Mouse (Mus musculus) forebrain, embryonic 12.5 days (tissue): ENCODE measurements around the gene Oxct1. TPM values are rescaled to one million over a fixed set of nuclear protein-coding genes. Genes with fewer than 3 reads are reported as not detected.
A peak's percentile ranks its signal among the peaks of the same experiment; 100 is the strongest.

ENCODE experiments used
- ATAC-seq: fragments of 200-750 bp; cut with Nextera tagmentation; 2 replicates; pipeline ENCODE4 v1.8.0; 2017; ENCODE audit warnings: moderate TSS enrichment; ENCODE audit not compliant: low FRiP score
- H3K27ac ChIP-seq: fragments of 300-500 bp; sonication (generic); 2 replicates; pipeline ENCODE4 v1.5.1; 2016; ENCODE audit warnings: mild to moderate bottlenecking
- H3K27me3 ChIP-seq: fragments of 300-500 bp; sonication (generic); 2 replicates; pipeline ENCODE4 v1.6.1; 2016; ENCODE audit warnings: mild to moderate bottlenecking
- H3K36me3 ChIP-seq: fragments of 300-500 bp; sonication (generic); replicated peaks from 2 replicates; pipeline ENCODE4 v1.6.1; 2016; ENCODE audit warnings: mild to moderate bottlenecking
- H3K4me1 ChIP-seq: fragments of 300-500 bp; sonication (generic); 2 replicates; pipeline ENCODE4 v1.6.1; 2016
- H3K4me2 ChIP-seq: fragments of 300-500 bp; sonication (generic); 2 replicates; pipeline ENCODE4 v1.6.1; 2016; ENCODE audit warnings: mild to moderate bottlenecking, moderate library complexity
- H3K4me3 ChIP-seq: fragments of 300-500 bp; sonication (generic); replicated peaks from 2 replicates; pipeline ENCODE4 v1.5.1; 2016; ENCODE audit warnings: mild to moderate bottlenecking
- H3K9ac ChIP-seq: fragments of 300-500 bp; sonication (generic); 2 replicates; pipeline ENCODE4 v1.6.1; 2016; ENCODE audit warnings: mild to moderate bottlenecking
- H3K9me3 ChIP-seq: fragments of 300-500 bp; sonication (generic); 2 replicates; pipeline ENCODE4 v1.6.1; 2016
- whole genome bisulfite sequencing: fragments of 180-500 bp; shearing (Covaris S2); methylation state at CpG from one replicate; pipeline ENCODE4 v1.1.7; 2016; 5-methylcytosine and 5-hydroxymethylcytosine counted together
- polyA plus RNA-seq: library from polyadenylated mRNA; unstranded; fragments of >200 nt; fragmentation: Nextera tagmentation; extraction: Ambion mirVana; gene quantifications from 2 replicates; pipeline ENCODE4 v1.2.1, GENCODE M21; 2016

Gene Oxct1
- polyA plus RNA-seq, 1 experiment from 2014 or later: 225 TPM

- H3K27me3 ChIP-seq: no peaks in the 10 kb centered on the region
- H3K9ac ChIP-seq: no peak overlapping the region
- no peak overlapping the region for H3K4me3 ChIP-seq
- H3K9me3 ChIP-seq: no peaks in the 10 kb centered on the region
- no peaks in the 10 kb centered on the region for H3K4me1 ChIP-seq
- H3K27ac ChIP-seq: no peak overlapping the region
- H3K4me2 ChIP-seq: no peak overlapping the region
- WGBS: 80% methylated on average over 3 of the region's 3 CpGs
- ATAC-seq: no peak
- peaks cover 24% of the 10 kb centered on the region for H3K36me3 ChIP-seq
Observed at GRCm38 (mm10) chr15:4042423-4042822, 16.2 kb downstream of the Oxct1 start.

DNA sequence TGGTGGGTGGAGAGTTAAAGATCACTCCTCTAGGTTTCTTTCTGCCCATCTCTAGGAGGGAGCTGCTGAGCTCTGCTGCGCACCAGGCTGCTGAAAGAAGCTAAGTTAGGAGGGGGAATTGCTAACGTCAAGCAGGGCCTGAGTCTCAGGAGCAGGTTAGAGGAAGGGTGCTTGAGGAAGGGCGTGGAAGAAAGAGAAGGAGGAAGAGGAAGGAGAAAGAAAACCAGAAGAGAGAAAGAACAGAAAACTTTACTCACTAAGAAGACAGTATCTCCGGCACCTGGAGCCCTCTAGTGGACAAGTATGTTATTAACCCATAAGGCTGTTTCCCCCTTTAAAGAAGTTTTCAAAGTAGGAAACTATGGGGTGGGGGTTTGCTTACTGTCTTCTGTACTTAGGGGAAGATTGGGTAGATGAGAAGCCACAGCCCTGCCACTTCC is 16.9 kb downstream of the Oxct1 start:
- 28% methylated on average over 4 of the region's 4 CpGs for WGBS
- Histone ChIP-seq H3K4me2 (no peak overlapping the region), H3K9me3 (no peaks in the 10 kb centered on the region), H3K9ac (no peak overlapping the region), H3K27me3 (no peaks in the 10 kb centered on the region), H3K4me3 (no peak overlapping the region), H3K4me1 (no peaks in the 10 kb centered on the region), H3K36me3 (peaks cover 21% of the 10 kb centered on the region), H3K27ac (no peak overlapping the region)
- no peak for ATAC-seq

DNA sequence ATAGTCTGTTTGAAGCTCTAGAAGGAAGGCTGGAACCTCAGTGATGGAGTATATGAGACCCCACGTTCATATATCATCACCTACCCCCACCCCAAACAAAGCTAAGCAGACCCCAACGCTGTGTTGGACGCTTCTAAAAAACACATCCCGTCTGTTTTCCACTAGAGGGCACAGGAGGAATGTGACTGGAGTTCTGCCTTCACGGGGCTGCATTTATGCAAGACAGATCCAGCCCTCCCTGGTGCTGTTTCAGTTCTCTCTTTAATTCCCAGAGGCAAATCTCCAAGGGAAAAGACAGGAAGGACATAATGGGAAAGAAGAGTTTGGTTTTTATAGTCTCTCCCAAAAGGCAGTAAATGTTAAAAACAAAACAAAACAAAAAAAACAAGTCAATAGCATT is 30.4 kb downstream of the Oxct1 start:
- H3K9ac ChIP-seq: no peak overlapping the region
- H3K4me2 ChIP-seq: no peak overlapping the region
- no peaks in the 10 kb centered on the region for H3K27me3 ChIP-seq
- no peak overlapping the region for H3K4me3 ChIP-seq
- WGBS: 16% methylated on average over 5 of the region's 5 CpGs
- no peaks in the 10 kb centered on the region for H3K4me1 ChIP-seq
- H3K27ac ChIP-seq: no peak overlapping the region
- peaks cover 41% of the 10 kb centered on the region for H3K36me3 ChIP-seq
- H3K9me3 ChIP-seq: no peaks in the 10 kb centered on the region
- ATAC-seq: peak; percentile 58; the same call in 1 of the 2 replicates

DNA sequence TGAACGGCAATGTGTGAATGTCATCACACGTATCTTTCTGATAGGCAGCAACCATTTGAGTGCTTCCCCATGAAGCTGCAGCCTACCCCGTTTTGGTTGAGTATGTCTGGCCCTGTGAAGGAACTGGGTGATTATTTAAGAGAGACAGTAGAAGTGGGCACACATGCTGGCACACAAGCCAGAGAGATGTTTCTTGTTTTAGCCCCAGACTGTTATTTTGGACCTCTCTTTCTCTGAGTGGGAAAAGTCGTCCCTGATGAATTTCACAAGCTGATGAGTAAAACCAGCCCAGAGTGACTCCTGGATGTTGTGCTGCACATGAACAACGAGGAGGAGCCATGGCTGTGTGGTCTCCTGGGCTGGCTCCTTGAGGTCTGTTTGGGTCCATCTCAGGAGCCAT is 37.4 kb downstream of the Oxct1 start:
- H3K27ac ChIP-seq: no peak overlapping the region
- ATAC-seq: no peak
- H3K36me3 ChIP-seq: peaks cover 33% of the 10 kb centered on the region
- H3K4me1 ChIP-seq: no peaks in the 10 kb centered on the region
- H3K4me3 ChIP-seq: no peak overlapping the region
- H3K9me3 ChIP-seq: no peaks in the 10 kb centered on the region
- 90% methylated on average over 5 of the region's 5 CpGs for WGBS
- H3K9ac ChIP-seq: no peak overlapping the region
- H3K27me3 ChIP-seq: no peaks in the 10 kb centered on the region
- H3K4me2 ChIP-seq: no peak overlapping the region

DNA sequence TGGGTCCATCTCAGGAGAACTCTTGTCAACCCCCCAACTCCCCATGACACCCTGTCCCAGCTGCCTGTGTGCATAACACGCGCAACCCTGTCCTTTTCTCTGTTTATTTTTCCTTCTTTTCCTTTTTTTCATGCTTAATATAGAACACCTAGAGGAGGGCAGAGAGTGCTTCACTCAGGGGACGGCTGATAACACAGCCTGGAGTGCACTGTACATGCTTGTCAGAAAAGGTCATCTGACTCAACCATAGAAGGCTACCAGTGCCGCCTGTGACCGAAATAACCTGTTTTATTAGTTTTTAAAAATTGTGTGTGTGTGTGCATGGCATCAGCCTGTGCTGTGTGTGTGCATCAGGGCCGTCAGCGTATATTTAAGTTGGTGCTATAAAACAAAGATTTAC is 37.8 kb downstream of the Oxct1 start:
- no peaks in the 10 kb centered on the region for H3K9me3 ChIP-seq
- WGBS: 93% methylated on average over 7 of the region's 7 CpGs
- H3K4me2 ChIP-seq: no peak overlapping the region
- no peaks in the 10 kb centered on the region for H3K27me3 ChIP-seq
- no peak for ATAC-seq
- H3K9ac ChIP-seq: no peak overlapping the region
- H3K27ac ChIP-seq: no peak overlapping the region
- H3K4me3 ChIP-seq: no peak overlapping the region
- H3K36me3 ChIP-seq: peaks cover 33% of the 10 kb centered on the region
- no peaks in the 10 kb centered on the region for H3K4me1 ChIP-seq

- Histone ChIP-seq H3K4me3 (no peak overlapping the region), H3K27me3 (no peaks in the 10 kb centered on the region), H3K27ac (no peak overlapping the region), H3K36me3 (peaks cover 27% of the 10 kb centered on the region), H3K9me3 (no peaks in the 10 kb centered on the region), H3K9ac (no peak overlapping the region), H3K4me1 (no peaks in the 10 kb centered on the region), H3K4me2 (no peak overlapping the region)
- 94% methylated on average over 5 of the region's 5 CpGs for WGBS
- no peak for ATAC-seq
Observed at GRCm38 (mm10) chr15:4064694-4065093, 38.5 kb downstream of the Oxct1 start.

DNA sequence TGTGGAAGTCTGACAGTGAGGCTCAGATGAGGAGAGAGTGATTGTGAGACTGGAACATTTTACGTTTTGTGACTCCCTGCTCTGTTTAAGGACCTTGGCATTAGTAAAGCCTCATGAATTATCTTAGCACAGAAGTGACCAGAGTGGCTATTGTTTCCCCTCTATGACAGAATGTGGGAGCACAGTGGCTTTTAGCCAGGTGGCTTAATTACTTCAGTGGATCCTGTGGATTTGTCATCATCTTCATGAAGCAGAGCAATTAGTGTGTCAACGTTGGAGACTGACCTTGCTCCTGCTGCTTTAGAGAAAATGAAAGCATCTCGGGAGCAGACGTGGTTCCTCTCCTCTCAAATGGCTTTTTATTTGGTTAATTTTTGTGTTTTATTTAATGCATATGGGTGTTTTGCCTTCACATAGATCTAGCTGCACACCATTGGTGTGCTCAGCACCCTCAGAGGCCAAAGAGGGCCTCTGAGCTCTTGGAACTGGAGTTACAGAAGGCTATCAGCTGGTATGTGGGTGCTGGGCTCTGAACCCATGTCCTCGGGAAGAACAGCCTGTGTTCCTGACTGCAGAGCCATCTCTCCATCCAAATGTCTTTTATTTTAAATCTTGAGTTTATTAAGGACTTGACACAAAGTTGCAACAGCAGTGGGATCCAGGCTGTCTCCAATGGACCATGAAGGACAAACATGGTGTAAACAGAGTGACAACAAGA is 41.2 kb downstream of the Oxct1 start:
- ATAC-seq: no peak
- Histone ChIP-seq H3K9ac (no peak overlapping the region), H3K4me3 (no peak overlapping the region), H3K36me3 (peaks cover 14% of the 10 kb centered on the region), H3K4me1 (no peaks in the 10 kb centered on the region), H3K27me3 (no peaks in the 10 kb centered on the region), H3K4me2 (no peak overlapping the region), H3K27ac (no peak overlapping the region), H3K9me3 (no peaks in the 10 kb centered on the region)
- WGBS: 67% methylated on average over 5 of the region's 5 CpGs

DNA sequence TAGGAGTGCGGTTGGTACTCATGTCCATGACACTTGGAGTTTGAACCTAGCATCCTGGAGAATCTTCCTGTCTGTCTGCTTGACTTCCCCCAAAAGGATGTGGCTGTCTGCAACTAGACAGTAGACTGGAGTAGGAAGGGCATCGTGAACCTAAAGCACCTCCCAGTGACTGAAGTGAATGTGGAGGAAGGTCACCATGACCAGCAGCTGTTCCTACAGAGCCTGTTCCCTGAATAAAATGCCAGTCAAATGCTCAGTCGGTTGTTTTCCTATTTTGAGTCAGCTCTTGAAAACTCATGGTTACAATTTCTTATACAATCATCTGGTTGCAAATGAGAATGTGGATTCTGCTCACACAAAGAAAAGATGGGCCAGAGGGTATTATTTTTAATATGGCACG is 51.8 kb downstream of the Oxct1 start:
- peaks cover 9% of the 10 kb centered on the region for H3K36me3 ChIP-seq
- H3K4me1 ChIP-seq: no peaks in the 10 kb centered on the region
- H3K27me3 ChIP-seq: no peaks in the 10 kb centered on the region
- 89% methylated on average over 4 of the region's 4 CpGs for WGBS
- no peaks in the 10 kb centered on the region for H3K9me3 ChIP-seq
- H3K4me2 ChIP-seq: no peak overlapping the region
- H3K4me3 ChIP-seq: no peak overlapping the region
- ATAC-seq: no peak
- H3K9ac ChIP-seq: no peak overlapping the region
- H3K27ac ChIP-seq: no peak overlapping the region

DNA sequence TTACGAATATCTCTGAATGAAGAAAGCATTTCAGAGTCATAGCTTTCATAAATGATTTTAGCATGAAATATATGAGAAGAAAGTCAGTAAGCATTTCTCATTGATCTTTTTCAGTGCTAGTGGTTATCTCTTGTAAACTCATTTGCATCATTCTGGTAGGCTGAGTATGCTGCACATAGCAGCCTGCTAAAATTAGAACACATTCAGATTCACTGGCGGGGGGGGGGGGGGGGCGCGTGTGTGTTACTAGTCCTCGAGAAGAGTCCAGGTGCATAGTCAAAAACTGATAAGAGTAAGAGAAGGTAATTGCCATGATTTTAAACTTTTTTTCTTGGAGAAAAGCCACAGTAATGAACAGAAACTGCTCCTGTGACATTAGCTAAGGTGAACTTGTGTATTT is 52.6 kb downstream of the Oxct1 start:
- Histone ChIP-seq H3K4me3 (no peak overlapping the region), H3K27me3 (no peaks in the 10 kb centered on the region), H3K36me3 (0 out of 2 replicates have a peak, but pooled peaks cover 4% of the 10 kb centered on the region), H3K4me1 (no peaks in the 10 kb centered on the region), H3K9ac (no peak overlapping the region), H3K4me2 (no peak overlapping the region), H3K9me3 (no peaks in the 10 kb centered on the region), H3K27ac (no peak overlapping the region)
- no peak for ATAC-seq
- WGBS: 93% methylated on average over 5 of the region's 5 CpGs

GRCm38 (mm10) chr15:4079425-4080189 is 53.4 kb downstream of the Oxct1 start:
- Histone ChIP-seq H3K4me1 (no peaks in the 10 kb centered on the region), H3K4me2 (no peak overlapping the region), H3K27me3 (no peaks in the 10 kb centered on the region), H3K9me3 (no peaks in the 10 kb centered on the region), H3K36me3 (0 out of 2 replicates have a peak, but pooled peaks cover 4% of the 10 kb centered on the region), H3K4me3 (no peak overlapping the region), H3K9ac (no peak overlapping the region), H3K27ac (no peak overlapping the region)
- WGBS: 89% methylated on average over 13 of the region's 13 CpGs
- ATAC-seq: no peak

DNA sequence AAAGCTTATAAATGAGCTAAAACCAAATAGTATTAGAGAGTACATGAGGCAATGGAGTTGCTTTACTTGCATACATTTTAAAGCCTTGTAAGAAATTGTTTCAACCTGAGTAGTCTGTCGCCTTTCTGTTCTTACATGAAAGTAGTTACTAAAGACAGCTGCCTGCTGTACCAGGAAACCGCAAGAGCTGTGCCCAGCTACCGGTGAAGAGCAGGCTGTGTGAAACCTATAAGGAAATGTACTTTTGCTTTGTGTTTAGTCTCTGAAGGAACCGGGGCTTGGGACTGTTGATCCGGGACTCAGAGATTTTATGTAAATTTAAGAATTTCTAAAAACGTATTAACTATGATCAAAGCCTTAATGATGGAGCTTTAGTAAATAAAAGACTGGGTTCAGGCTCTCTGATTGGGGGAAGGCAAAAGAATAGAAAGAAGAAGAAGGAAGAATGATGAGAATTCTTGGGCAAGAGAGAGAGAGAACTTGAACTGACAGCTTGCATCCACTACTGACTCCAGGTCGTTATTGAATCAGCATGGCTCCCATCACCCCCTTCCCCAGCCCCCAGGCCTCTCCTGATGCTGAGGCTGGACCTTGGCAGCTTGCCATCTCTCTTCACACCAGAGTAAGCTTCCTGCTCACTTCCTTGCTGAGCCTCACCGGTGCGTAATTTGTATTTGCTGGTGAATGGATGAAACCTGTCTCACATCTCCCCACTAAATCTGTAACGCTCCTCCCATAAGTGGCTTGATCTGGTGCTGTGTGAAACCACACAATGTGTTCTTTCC is 59.6 kb downstream of the Oxct1 start:
- ATAC-seq: peak; percentile 10; the same call in 1 of the 2 replicates
- no peak overlapping the region for H3K4me3 ChIP-seq
- H3K36me3 ChIP-seq: no peaks in the 10 kb centered on the region
- H3K27me3 ChIP-seq: no peaks in the 10 kb centered on the region
- H3K9me3 ChIP-seq: no peaks in the 10 kb centered on the region
- no peaks in the 10 kb centered on the region for H3K4me1 ChIP-seq
- H3K27ac ChIP-seq: no peak overlapping the region
- H3K9ac ChIP-seq: no peak overlapping the region
- 73% methylated on average over 10 of the region's 10 CpGs for WGBS
- no peak overlapping the region for H3K4me2 ChIP-seq

GRCm38 (mm10) chr15:4087446-4087845 is 61.3 kb downstream of the Oxct1 start:
- H3K4me2 ChIP-seq: no peak overlapping the region
- no peaks in the 10 kb centered on the region for H3K27me3 ChIP-seq
- 0 out of 2 replicates have a peak overlapping the region, but pooled peaks have one; percentile 13 for H3K27ac ChIP-seq
- H3K4me1 ChIP-seq: no peaks in the 10 kb centered on the region
- no peak for ATAC-seq
- H3K4me3 ChIP-seq: no peak overlapping the region
- no peak overlapping the region for H3K9ac ChIP-seq
- peaks cover 8% of the 10 kb centered on the region; the same call in 1 of the 2 replicates for H3K36me3 ChIP-seq
- H3K9me3 ChIP-seq: no peaks in the 10 kb centered on the region
- 82% methylated on average over 4 of the region's 4 CpGs for WGBS
